Mouse (Mus musculus): ENCODE results near the gene Fam213a.

Fam213a gene

DNA sequence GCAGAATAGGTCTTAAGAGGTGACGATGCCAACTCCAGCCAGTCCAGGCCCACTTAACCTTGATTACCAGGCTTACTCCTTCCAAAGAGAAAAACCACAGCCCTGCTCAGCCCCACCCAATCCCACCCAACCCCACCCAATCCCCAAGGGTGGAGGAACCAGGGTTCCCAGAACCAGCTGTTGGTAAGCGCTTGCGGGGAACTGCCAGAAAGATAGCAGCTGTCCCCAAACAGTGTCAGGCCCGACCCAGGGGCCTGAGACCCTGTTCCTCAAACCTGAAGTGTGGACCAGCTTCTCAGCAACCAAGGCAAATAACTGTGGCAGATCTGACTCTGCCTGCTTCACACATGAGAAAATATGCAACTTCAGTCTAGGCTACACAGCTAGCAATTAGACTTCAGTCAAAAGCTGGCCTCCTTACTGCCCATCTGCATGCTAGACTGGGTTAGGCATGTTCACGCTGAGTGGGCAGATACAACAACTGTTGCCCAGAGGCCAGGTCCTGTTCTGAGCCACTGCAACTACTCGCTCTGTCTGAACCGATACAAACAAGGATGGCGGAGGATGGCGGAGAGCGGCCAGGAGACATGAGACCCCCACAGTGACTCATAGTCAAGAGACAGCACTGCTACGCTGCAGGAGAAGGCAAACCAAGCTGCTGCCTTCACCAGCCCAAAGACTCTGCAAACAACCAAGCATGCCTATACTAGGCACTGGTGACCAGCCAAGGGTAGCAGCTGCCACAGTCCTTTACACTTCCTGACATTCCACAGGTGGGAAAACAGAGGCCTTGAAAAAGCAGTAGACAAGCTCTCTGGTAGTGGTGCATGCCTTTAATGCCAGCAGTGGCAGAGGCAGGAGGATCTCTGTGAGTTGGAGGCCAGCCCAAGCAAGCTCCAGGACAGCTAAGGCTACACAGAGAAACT, 51.0 kb downstream of the Fam213a start:
- DNase-seq (ENCODE audit: low spot score), result no peak

DNA sequence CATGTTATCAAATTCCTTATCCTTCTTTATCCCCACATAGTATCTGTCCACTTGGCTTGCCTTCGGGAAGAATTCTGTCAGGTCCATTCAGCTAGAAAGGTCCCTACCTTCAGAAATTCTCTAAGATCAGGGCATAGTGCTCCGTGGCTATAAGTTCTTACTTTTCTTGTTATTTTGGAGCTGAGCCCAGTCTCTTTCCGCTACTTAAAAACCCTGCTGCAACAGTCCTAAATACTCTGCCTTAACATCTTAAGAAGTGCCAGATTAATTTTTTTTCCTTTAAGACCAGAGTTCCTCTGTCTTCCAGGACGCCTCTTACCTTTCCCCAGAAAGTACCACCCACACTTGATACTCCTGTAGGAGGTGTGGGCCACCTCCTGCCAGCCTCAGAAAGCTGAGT, 53.4 kb downstream of the Fam213a start:
- no peak for DNase-seq (ENCODE audit: low spot score)

- DNase-seq (ENCODE audit: low spot score), result no peak
These were observed 54.0 kb downstream of the Fam213a start for GRCm38 (mm10) chr14:40959586-40959985.

DNA sequence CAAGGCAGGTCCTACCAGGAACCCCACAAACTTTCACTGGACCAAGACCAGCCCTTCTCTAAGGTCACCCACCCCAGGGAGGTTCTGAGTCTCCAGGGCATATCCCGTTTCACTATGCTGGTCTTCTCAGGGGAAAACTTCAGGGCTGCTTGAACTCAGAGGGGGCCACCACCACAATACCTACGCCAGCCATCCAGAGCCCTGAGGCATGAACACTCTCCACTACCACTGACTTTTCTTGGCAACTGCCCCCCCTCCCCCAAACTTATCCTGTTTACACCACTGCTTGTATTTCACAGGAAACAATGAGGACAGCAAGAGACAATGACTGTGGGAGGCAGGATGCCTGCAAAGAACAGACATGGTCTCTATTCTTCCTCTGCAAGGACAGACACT, 54.6 kb downstream of the Fam213a start:
- DNase-seq (ENCODE audit: low spot score), result no peak

DNA sequence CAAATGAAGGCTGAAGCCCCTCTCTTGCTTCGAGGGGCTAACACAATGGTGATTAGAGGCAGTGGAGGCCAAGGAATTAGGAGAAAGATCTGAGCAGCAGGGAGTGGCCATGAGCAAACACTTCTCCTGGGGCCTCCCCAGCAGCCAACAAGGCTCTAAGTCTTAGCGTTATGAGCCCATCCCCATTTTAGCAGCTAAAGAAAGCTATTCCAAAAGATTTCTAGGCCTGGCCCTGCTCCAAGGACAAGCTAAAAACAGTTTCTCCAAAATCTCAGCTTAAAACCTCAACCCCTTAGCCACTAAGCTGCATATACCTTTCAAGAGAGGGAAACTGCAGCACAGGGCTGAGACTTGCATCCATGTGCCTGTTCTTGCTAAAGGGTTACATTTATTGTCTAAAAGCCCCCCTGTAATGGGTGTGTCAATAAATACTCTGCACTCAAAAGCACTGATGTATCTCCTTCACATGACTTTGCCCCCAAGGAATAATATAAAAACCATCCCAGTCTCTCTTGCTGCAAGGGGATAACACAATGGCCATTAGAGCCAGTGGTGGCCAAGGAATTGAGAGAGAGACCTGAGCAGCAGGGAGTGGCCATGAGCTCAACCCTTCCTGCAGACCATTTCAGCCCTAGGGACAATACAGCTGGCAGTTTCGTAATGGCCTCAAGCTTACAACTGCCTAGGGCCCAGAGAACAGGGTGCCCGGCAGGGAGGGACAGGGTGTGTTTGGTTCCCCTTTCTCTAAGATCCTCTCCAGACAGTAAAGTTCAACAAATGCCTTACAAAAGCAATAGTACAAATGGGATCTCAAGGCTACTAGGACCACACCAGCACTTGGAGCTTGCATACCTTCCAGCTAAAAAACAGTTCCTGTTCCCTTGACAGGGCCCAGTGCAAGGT, 55.3 kb downstream of the Fam213a start:
- peak; percentile 28 for DNase-seq (ENCODE audit: low spot score)

DNA sequence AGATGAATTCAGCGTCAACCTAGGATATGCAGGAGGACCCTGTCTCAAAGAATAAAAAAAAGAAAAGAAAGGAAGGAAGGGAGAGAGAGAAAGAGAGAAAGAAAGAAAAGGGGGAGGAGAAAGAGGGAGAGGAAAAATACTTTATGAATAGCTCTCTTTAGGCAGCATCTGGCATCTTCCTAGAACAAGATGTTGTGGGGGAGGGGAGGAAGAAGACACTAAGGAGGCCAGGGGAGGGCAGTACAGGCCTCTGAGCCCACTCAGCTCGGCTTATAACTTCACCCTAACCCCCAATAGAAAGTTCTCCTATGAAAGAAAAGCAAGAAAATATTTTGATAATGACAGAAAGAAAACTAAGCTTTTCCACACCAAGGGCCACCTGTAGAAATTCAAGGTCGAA, 56.0 kb downstream of the Fam213a start:
- DNase-seq (ENCODE audit: low spot score), result peak; percentile 81

DNA sequence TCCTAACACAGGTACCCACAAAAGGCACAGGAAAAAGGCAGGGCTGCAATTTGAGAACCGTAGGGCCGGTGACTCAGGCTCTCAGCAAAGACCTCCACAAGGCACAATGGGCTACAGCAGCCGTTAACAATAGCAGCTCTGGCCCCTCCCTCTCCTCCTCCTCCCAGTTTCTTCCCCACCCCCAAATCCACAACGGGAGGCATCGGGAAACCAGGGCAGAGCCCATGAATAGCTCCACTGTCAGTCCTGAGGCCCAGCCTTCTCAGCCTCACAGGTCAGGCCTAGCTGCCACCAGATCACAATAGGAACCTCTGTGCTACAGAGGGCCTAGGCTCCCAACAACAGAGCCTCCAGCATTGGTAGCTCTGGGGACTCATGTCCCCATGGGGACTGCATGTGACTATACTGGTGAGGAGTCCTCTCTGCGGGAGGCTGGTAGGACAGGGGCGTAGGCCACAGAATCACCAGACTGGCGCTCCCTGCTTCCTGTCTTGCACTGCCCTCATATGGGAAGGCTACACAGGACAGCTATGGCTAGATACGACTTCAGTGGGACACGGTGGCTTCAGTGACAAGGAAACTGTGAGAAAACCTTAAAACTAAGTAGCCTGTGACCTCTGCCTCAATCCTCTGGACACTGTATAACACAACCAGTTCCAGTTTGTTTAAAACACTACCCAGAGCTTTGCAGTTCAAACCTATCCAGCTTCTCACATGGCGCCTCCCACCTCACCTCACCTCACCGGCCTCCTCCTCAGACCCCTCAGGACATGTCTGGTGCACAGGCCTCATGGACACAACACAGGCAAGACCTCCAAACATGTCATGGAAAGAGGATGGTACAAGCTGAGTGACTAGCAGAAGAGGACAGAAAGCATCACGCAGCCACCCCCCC, 57.1 kb downstream of the Fam213a start:
- DNase-seq (ENCODE audit: low spot score), result peak; percentile 92

DNA sequence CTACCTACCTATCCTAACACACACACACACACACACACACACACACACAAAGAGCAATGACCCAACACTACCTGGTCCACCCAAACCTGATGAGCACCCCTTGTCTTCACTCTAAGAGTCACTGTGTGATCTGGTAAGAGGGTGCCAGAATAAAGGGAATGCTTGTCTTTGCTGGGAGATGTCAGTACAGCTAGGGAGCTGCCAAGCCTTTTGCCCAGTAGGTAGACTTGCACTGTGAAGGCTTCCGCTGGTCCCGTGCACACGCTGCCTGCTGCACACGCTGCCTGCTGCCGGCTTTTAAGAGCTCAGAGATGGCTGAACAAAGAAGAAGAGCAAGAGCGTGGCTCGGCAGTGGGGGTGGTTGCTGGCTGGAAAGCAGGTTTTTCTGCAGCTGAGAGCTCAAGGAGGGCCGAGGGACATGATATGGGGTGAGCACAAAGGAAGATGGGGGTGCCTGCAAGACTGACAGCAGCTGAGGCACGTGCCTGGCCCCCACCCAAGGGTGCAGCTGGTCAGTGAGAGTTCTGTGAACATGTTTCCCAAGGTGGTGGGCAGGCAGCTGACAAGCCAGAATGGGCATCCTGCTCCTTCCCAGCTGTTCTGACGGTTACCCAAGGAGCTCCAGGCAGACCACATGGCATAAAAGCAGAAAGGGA, 57.9 kb downstream of the Fam213a start:
- peak; percentile 55 for DNase-seq (ENCODE audit: low spot score)

DNA sequence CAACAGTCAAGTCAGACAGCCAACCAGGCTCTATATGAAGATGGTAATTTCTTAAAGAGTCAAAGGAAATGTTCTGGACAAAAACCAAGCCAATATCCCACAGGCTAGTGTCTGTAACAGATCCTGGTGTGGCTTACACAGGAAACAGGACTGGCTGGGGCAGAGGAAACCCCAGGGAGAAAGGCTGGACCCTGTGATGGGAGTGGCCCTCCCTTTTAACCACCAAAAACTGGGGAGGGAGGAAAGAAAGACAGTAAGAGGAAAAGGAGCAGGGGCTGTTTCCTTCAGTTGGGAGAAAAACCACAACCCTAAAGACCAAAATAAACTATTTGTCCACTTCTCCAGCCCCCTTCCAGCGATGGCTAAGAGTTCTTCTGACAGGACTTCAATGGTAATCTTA, 58.4 kb downstream of the Fam213a start:
- DNase-seq (ENCODE audit: low spot score), result no peak

- DNase-seq (ENCODE audit: low spot score), result no peak
These were observed 60.2 kb downstream of the Fam213a start for GRCm38 (mm10) chr14:40953381-40953780.

GRCm38 (mm10) chr14:40952715-40953114, 60.9 kb downstream of the Fam213a start:
- peak; percentile 75 for DNase-seq (ENCODE audit: low spot score)

- no peak for DNase-seq (ENCODE audit: low spot score)
These were observed 61.3 kb downstream of the Fam213a start for GRCm38 (mm10) chr14:40952301-40952700.

DNA sequence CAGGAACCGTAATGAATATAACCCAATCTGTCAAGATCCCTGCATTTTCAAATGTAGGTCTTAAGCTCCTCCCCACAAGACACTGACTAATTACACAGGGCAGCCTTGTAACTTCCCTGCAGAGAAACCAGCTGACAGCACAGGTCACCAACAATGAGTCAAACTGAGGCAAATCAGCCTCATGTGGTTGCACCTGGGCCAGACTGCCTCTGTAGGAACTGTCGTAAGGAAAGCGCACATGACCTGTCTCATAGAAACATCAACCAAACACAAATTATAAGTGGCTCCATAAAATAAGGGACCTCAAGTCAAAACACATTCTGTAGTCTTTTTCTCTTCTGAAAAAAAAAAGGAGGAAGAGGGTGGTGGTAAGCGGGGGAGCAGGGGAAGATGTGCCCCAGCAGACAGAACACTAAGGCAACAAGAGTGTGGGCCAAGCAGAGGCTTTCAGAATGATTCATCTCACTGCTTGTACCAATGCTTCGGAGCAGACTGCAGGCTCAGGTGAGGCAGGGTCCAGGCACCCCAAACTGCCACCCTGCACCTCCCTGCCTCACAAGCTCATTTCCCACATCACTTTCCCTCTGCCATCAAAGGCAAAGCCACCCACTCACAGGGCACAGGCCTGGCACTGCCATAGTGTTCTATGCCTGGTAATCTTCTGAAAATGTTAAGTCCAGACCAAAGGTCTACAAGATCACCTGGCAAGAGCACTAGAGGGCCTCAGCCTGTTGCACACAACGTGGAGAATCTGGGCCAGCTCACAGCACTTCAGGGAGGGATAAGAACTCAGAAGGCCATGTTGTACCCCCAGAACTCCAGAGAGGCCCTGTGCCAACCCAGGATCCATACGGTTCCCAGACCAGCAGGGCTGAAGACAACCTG, 63.6 kb downstream of the Fam213a start:
- no peak for DNase-seq (ENCODE audit: low spot score)

- DNase-seq (ENCODE audit: low spot score), result no peak
These were observed 64.5 kb downstream of the Fam213a start for GRCm38 (mm10) chr14:40949047-40949446.

DNA sequence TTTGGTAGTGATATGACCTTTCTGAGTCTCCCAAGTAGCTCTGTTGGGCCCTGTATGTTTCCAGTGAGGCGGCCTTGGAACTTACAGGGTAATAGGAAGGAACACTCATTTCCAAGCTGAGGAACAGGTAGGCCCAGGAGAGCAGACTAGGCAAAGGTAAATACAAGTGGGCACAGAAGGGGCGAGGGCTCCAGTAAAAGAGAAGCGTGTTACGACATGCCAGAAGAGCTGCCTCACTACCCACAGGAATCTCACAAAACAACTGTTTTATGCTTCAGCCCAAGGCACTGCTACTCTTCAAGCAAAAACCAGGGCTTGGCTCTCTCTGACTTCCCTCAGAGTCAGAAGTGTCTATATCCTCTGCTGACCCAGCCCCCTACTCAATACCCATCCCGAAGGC, 65.1 kb downstream of the Fam213a start:
- no peak for DNase-seq (ENCODE audit: low spot score)

GRCm38 (mm10) chr14:40947431-40948394, 65.9 kb downstream of the Fam213a start:
- DNase-seq (ENCODE audit: low spot score), result no peak

DNA sequence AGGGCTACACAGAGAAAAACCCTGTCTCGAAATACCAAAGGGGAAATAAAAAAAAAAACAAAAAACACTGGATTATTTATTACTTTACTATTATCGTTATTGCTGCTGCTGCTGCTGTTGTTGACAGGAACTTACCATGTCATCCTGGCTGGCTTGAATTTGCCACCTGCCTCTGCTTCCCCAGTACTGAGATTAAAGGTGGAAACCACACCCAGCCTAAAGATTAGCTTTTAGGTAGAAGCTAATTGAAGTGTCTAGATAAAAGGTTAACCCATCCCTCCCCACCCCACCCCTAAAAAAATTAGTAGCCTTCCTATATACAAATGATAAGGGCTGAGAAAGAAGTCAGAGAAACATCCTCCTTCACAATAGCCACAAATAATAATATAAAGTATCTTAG, 69.8 kb downstream of the Fam213a start:
- no peak for DNase-seq (ENCODE audit: low spot score)

All from embryo, embryonic 10.5 days (tissue).